Mouse (Mus musculus): ENCODE measurements at regions not wholly inside any gene's neighbourhood (a gene's known extent, or its start where the extent isn't known, plus 50 kb on each side); places are given as distances from the start of the nearest gene placed in this dataset.

- Histone ChIP-seq H3K4me3 (ENCODE audit: low read depth, low read length) (no peak overlapping the region), H3K9ac (ENCODE audit: low read depth, low read length) (no peak overlapping the region), H3K4me2 (ENCODE audit: low read depth, low read length) (no peak overlapping the region), H3K27ac (ENCODE audit: low read length) (no peak overlapping the region), H3K4me1 (ENCODE audit: control insufficient read depth, low read depth, low read length) (no peaks in the 10 kb centered on the region), H3K36me3 (ENCODE audit: control insufficient read depth, insufficient read depth) (no peaks in the 10 kb centered on the region), H3K27me3 (ENCODE audit: control insufficient read depth, insufficient read depth, low read depth, low read length) (no peaks in the 10 kb centered on the region), H3K9me3 (replicated peaks; ENCODE audit: control insufficient read depth, low read length) (no peaks in the 10 kb centered on the region)
- no peak for ATAC-seq (ENCODE audit: low read depth)
- 66% methylated on average over 2 of the region's 2 CpGs for WGBS (ENCODE audit: insufficient replicate concordance)
Measured at GRCm38 (mm10) chr2:17825271-17825670, 94.0 kb upstream of the Nebl start.

- WGBS (ENCODE audit: insufficient replicate concordance): 64% methylated on average over 5 of the region's 5 CpGs
- H3K9me3 ChIP-seq (replicated peaks; ENCODE audit: control insufficient read depth, low read length): no peaks in the 10 kb centered on the region
- ATAC-seq (ENCODE audit: low read depth): no peak
- no peaks in the 10 kb centered on the region for H3K36me3 ChIP-seq (ENCODE audit: control insufficient read depth, insufficient read depth)
- H3K4me1 ChIP-seq (ENCODE audit: control insufficient read depth, low read depth, low read length): no peaks in the 10 kb centered on the region
- H3K4me3 ChIP-seq (ENCODE audit: low read depth, low read length): no peak overlapping the region
- H3K4me2 ChIP-seq (ENCODE audit: low read depth, low read length): no peak overlapping the region
- no peaks in the 10 kb centered on the region for H3K27me3 ChIP-seq (ENCODE audit: control insufficient read depth, insufficient read depth, low read depth, low read length)
- H3K9ac ChIP-seq (ENCODE audit: low read depth, low read length): no peak overlapping the region
- H3K27ac ChIP-seq (ENCODE audit: low read length): no peak overlapping the region
Measured at GRCm38 (mm10) chr2:17824176-17824575, 92.9 kb upstream of the Nebl start.

- Histone ChIP-seq H3K9me3 (replicated peaks; ENCODE audit: control insufficient read depth, low read length) (no peaks in the 10 kb centered on the region), H3K27me3 (ENCODE audit: control insufficient read depth, insufficient read depth, low read depth, low read length) (no peaks in the 10 kb centered on the region), H3K4me2 (ENCODE audit: low read depth, low read length) (no peak overlapping the region), H3K27ac (ENCODE audit: low read length) (no peak overlapping the region), H3K4me1 (ENCODE audit: control insufficient read depth, low read depth, low read length) (no peaks in the 10 kb centered on the region), H3K4me3 (ENCODE audit: low read depth, low read length) (no peak overlapping the region), H3K9ac (ENCODE audit: low read depth, low read length) (no peak overlapping the region), H3K36me3 (ENCODE audit: control insufficient read depth, insufficient read depth) (no peaks in the 10 kb centered on the region)
- 39% methylated on average over 4 of the region's 4 CpGs for WGBS (ENCODE audit: insufficient replicate concordance)
- no peak for ATAC-seq (ENCODE audit: low read depth)
Measured at GRCm38 (mm10) chr2:17822621-17823006, 91.3 kb upstream of the Nebl start.

GRCm38 (mm10) chr2:17821878-17822620, 90.8 kb upstream of the Nebl start:
- Histone ChIP-seq H3K4me1 (ENCODE audit: control insufficient read depth, low read depth, low read length) (no peaks in the 10 kb centered on the region), H3K27me3 (ENCODE audit: control insufficient read depth, insufficient read depth, low read depth, low read length) (no peaks in the 10 kb centered on the region), H3K36me3 (ENCODE audit: control insufficient read depth, insufficient read depth) (no peaks in the 10 kb centered on the region), H3K4me3 (ENCODE audit: low read depth, low read length) (no peak overlapping the region), H3K27ac (ENCODE audit: low read length) (no peak overlapping the region), H3K9me3 (replicated peaks; ENCODE audit: control insufficient read depth, low read length) (no peaks in the 10 kb centered on the region), H3K9ac (ENCODE audit: low read depth, low read length) (no peak overlapping the region), H3K4me2 (ENCODE audit: low read depth, low read length) (no peak overlapping the region)
- 73% methylated on average over 13 of the region's 13 CpGs for WGBS (ENCODE audit: insufficient replicate concordance)
- no peak for ATAC-seq (ENCODE audit: low read depth)

GRCm38 (mm10) chr2:17811943-17812670, 80.8 kb upstream of the Nebl start:
- 42% methylated on average over 7 of the region's 7 CpGs for WGBS (ENCODE audit: insufficient replicate concordance)
- no peak for ATAC-seq (ENCODE audit: low read depth)
- no peaks in the 10 kb centered on the region for H3K9me3 ChIP-seq (replicated peaks; ENCODE audit: control insufficient read depth, low read length)
- H3K4me3 ChIP-seq (ENCODE audit: low read depth, low read length): no peak overlapping the region
- H3K4me2 ChIP-seq (ENCODE audit: low read depth, low read length): no peak overlapping the region
- H3K9ac ChIP-seq (ENCODE audit: low read depth, low read length): no peak overlapping the region
- no peaks in the 10 kb centered on the region for H3K27me3 ChIP-seq (ENCODE audit: control insufficient read depth, insufficient read depth, low read depth, low read length)
- no peak overlapping the region for H3K27ac ChIP-seq (ENCODE audit: low read length)
- no peaks in the 10 kb centered on the region for H3K36me3 ChIP-seq (ENCODE audit: control insufficient read depth, insufficient read depth)
- H3K4me1 ChIP-seq (ENCODE audit: control insufficient read depth, low read depth, low read length): no peaks in the 10 kb centered on the region
